Mouse (Mus musculus) forebrain, embryonic 15.5 days (tissue): Measurements from ENCODE around the gene Smpd1. TPM values are rescaled to one million over a fixed set of nuclear protein-coding genes. Genes with fewer than 3 reads are reported as not detected.

Experiments
- ATAC-seq: fragments of 200-750 bp; cut with Nextera tagmentation; replicated peaks from 2 replicates; pipeline ENCODE4 v1.8.0; 2017; ENCODE audit warnings: mild to moderate bottlenecking, moderate TSS enrichment, moderate library complexity
- H3K27ac ChIP-seq: fragments of 300-500 bp; sonication (generic); replicated peaks from 2 replicates; pipeline ENCODE4 v1.5.1; 2015; ENCODE audit warnings: mild to moderate bottlenecking, inconsistent platforms
- H3K27me3 ChIP-seq: fragments of 300-500 bp; sonication (generic); 2 replicates; pipeline ENCODE4 v1.6.1; 2015; ENCODE audit warnings: inconsistent platforms
- H3K36me3 ChIP-seq: fragments of 300-500 bp; sonication (generic); 2 replicates; pipeline ENCODE4 v1.6.1; 2015; ENCODE audit warnings: mild to moderate bottlenecking, inconsistent platforms
- H3K4me1 ChIP-seq: fragments of 300-500 bp; sonication (generic); 2 replicates; pipeline ENCODE4 v1.6.1; 2015; ENCODE audit warnings: inconsistent platforms
- H3K4me2 ChIP-seq: fragments of 300-500 bp; sonication (generic); replicated peaks from 2 replicates; pipeline ENCODE4 v1.6.1; 2015; ENCODE audit warnings: mild to moderate bottlenecking, inconsistent platforms
- H3K4me3 ChIP-seq: fragments of 300-500 bp; sonication (generic); 2 replicates; pipeline ENCODE4 v1.5.1; 2015; ENCODE audit warnings: mild to moderate bottlenecking, inconsistent platforms
- H3K9ac ChIP-seq: fragments of 300-500 bp; sonication (generic); replicated peaks from 2 replicates; pipeline ENCODE4 v1.6.1; 2015; ENCODE audit warnings: mild to moderate bottlenecking, inconsistent platforms
- H3K9me3 ChIP-seq: fragments of 300-500 bp; sonication (generic); 2 replicates; pipeline ENCODE4 v1.6.1; 2016; ENCODE audit warnings: inconsistent platforms
- WGBS: fragments of 180-500 bp; shearing (Covaris S2); methylation state at CpG from one replicate; pipeline ENCODE4 v1.1.7; 2015; ENCODE audit warnings: mixed read lengths; 5-methylcytosine and 5-hydroxymethylcytosine counted together
- polyA plus RNA-seq: library from polyadenylated mRNA; unstranded; fragments of >200 nt; fragmentation: Nextera tagmentation; extraction: Ambion mirVana; gene quantifications from 2 replicates; pipeline ENCODE4 v1.2.1, GENCODE M21; 2015

The Smpd1 gene
- polyA plus RNA-seq: 65.5 and 69.8 TPM in 2 replicates

GRCm38 (mm10) chr7:105554212-105554942 is at the start of gene Smpd1:
TSS of gene Smpd1 (plus strand) at chr7:105554360.
- Histone ChIP-seq H3K27ac (peak within 1 kb of the TSS; percentile 77), H3K4me2 (peak within 1 kb of the TSS; percentile 73), H3K4me3 (peak within 1 kb of the TSS; percentile 80), H3K4me1 (peaks cover 30% of the 10 kb centered on the region), H3K36me3 (peaks cover 24% of the 10 kb centered on the region), H3K9me3 (no peaks in the 10 kb centered on the region), H3K9ac (peak within 1 kb of the TSS; percentile 90), H3K27me3 (no peaks in the 10 kb centered on the region)
- ATAC-seq: peak; percentile 92
- WGBS: 2% methylated on average over 26 of the region's 26 CpGs

GRCm38 (mm10) chr7:105507257-105507656 is 46.9 kb upstream of the Smpd1 start:
- H3K4me3 ChIP-seq: no peak overlapping the region
- no peaks in the 10 kb centered on the region for H3K9me3 ChIP-seq
- H3K4me1 ChIP-seq: no peaks in the 10 kb centered on the region
- H3K27ac ChIP-seq: no peak overlapping the region
- H3K9ac ChIP-seq: no peak overlapping the region
- H3K4me2 ChIP-seq: no peak overlapping the region
- H3K27me3 ChIP-seq: no peaks in the 10 kb centered on the region
- no peaks in the 10 kb centered on the region for H3K36me3 ChIP-seq
- no peak for ATAC-seq
- WGBS: 77% methylated on average over 4 of the region's 4 CpGs

GRCm38 (mm10) chr7:105510143-105510542 is 44.0 kb upstream of the Smpd1 start:
- Histone ChIP-seq H3K36me3 (no peaks in the 10 kb centered on the region), H3K9ac (no peak overlapping the region), H3K27me3 (no peaks in the 10 kb centered on the region), H3K4me3 (no peak overlapping the region), H3K4me2 (no peak overlapping the region), H3K9me3 (no peaks in the 10 kb centered on the region), H3K4me1 (0 out of 2 replicates have a peak, but pooled peaks cover 12% of the 10 kb centered on the region), H3K27ac (no peak overlapping the region)
- 86% methylated on average over 5 of the region's 5 CpGs for WGBS
- no peak for ATAC-seq

- peak; percentile 74 for ATAC-seq
- H3K9ac ChIP-seq: no peak overlapping the region
- WGBS: 47% methylated on average over 5 of the region's 5 CpGs
- H3K27me3 ChIP-seq: no peaks in the 10 kb centered on the region
- H3K4me3 ChIP-seq: no peak overlapping the region
- 0 out of 2 replicates have a peak, but pooled peaks cover 13% of the 10 kb centered on the region for H3K4me1 ChIP-seq
- H3K36me3 ChIP-seq: no peaks in the 10 kb centered on the region
- H3K4me2 ChIP-seq: no peak overlapping the region
- H3K9me3 ChIP-seq: no peaks in the 10 kb centered on the region
- H3K27ac ChIP-seq: no peak overlapping the region
Measured at GRCm38 (mm10) chr7:105513845-105514291, 40.3 kb upstream of the Smpd1 start.

GRCm38 (mm10) chr7:105514561-105514960 is 39.6 kb upstream of the Smpd1 start:
- Histone ChIP-seq H3K4me1 (0 out of 2 replicates have a peak, but pooled peaks cover 13% of the 10 kb centered on the region), H3K27ac (no peak overlapping the region), H3K27me3 (no peaks in the 10 kb centered on the region), H3K9me3 (no peaks in the 10 kb centered on the region), H3K4me2 (no peak overlapping the region), H3K4me3 (no peak overlapping the region), H3K36me3 (no peaks in the 10 kb centered on the region), H3K9ac (no peak overlapping the region)
- peak; percentile 47 for ATAC-seq
- 47% methylated on average over 5 of the region's 5 CpGs for WGBS

GRCm38 (mm10) chr7:105515178-105515577 is 39.0 kb upstream of the Smpd1 start:
- Histone ChIP-seq H3K4me3 (no peak overlapping the region), H3K27me3 (no peaks in the 10 kb centered on the region), H3K4me2 (no peak overlapping the region), H3K4me1 (0 out of 2 replicates have a peak, but pooled peaks cover 13% of the 10 kb centered on the region), H3K9me3 (no peaks in the 10 kb centered on the region), H3K27ac (no peak overlapping the region), H3K9ac (no peak overlapping the region), H3K36me3 (no peaks in the 10 kb centered on the region)
- peak; percentile 44; the same call in 1 of the 2 replicates for ATAC-seq
- 14% methylated on average over 5 of the region's 5 CpGs for WGBS

- H3K36me3 ChIP-seq: no peaks in the 10 kb centered on the region
- no peak overlapping the region for H3K27ac ChIP-seq
- no peak overlapping the region for H3K9ac ChIP-seq
- H3K4me2 ChIP-seq: no peak overlapping the region
- no peaks in the 10 kb centered on the region for H3K27me3 ChIP-seq
- no peak overlapping the region for H3K4me3 ChIP-seq
- H3K9me3 ChIP-seq: no peaks in the 10 kb centered on the region
- 32% methylated on average over 9 of the region's 9 CpGs for WGBS
- 0 out of 2 replicates have a peak, but pooled peaks cover 13% of the 10 kb centered on the region for H3K4me1 ChIP-seq
- ATAC-seq: no peak
Measured at GRCm38 (mm10) chr7:105516669-105517360, 37.3 kb upstream of the Smpd1 start.

GRCm38 (mm10) chr7:105519336-105519735 is 34.8 kb upstream of the Smpd1 start:
- no peak overlapping the region for H3K4me2 ChIP-seq
- no peak overlapping the region for H3K9ac ChIP-seq
- no peaks in the 10 kb centered on the region for H3K9me3 ChIP-seq
- H3K27ac ChIP-seq: no peak overlapping the region
- H3K36me3 ChIP-seq: no peaks in the 10 kb centered on the region
- WGBS: 72% methylated on average over 11 of the region's 11 CpGs
- H3K27me3 ChIP-seq: no peaks in the 10 kb centered on the region
- H3K4me3 ChIP-seq: no peak overlapping the region
- 0 out of 2 replicates have a peak, but pooled peaks cover 6% of the 10 kb centered on the region for H3K4me1 ChIP-seq
- no peak for ATAC-seq

- Histone ChIP-seq H3K27ac (no peak overlapping the region), H3K4me3 (no peak overlapping the region), H3K27me3 (no peaks in the 10 kb centered on the region), H3K4me2 (no peak overlapping the region), H3K9ac (no peak overlapping the region), H3K9me3 (no peaks in the 10 kb centered on the region), H3K4me1 (0 out of 2 replicates have a peak, but pooled peaks cover 4% of the 10 kb centered on the region), H3K36me3 (no peaks in the 10 kb centered on the region)
- no peak for ATAC-seq
- 79% methylated on average over 2 of the region's 2 CpGs for WGBS
Measured at GRCm38 (mm10) chr7:105519771-105520170, 34.4 kb upstream of the Smpd1 start.

GRCm38 (mm10) chr7:105520201-105520600 is 34.0 kb upstream of the Smpd1 start:
- H3K9ac ChIP-seq: no peak overlapping the region
- H3K9me3 ChIP-seq: no peaks in the 10 kb centered on the region

GRCm38 (mm10) chr7:105524222-105524621 is 29.9 kb upstream of the Smpd1 start:
- Histone ChIP-seq H3K27me3 (no peaks in the 10 kb centered on the region), H3K4me3 (no peak overlapping the region), H3K27ac (no peak overlapping the region), H3K4me2 (no peak overlapping the region), H3K4me1 (no peaks in the 10 kb centered on the region), H3K9me3 (no peaks in the 10 kb centered on the region), H3K9ac (no peak overlapping the region), H3K36me3 (no peaks in the 10 kb centered on the region)
- no peak for ATAC-seq
- 85% methylated on average over 2 of the region's 2 CpGs for WGBS

More at GRCm38 (mm10) chr7:105520201-105520600, 34.0 kb upstream of the Smpd1 start:
- 0 out of 2 replicates have a peak, but pooled peaks cover under 1% of the 10 kb centered on the region for H3K4me1 ChIP-seq
- no peaks in the 10 kb centered on the region for H3K27me3 ChIP-seq
- H3K4me2 ChIP-seq: no peak overlapping the region
- no peaks in the 10 kb centered on the region for H3K36me3 ChIP-seq
- WGBS: 32% methylated on average over 6 of the region's 6 CpGs
- no peak for ATAC-seq
- no peak overlapping the region for H3K27ac ChIP-seq
- H3K4me3 ChIP-seq: no peak overlapping the region

GRCm38 (mm10) chr7:105527306-105527937 is 26.7 kb upstream of the Smpd1 start:
- no peaks in the 10 kb centered on the region for H3K27me3 ChIP-seq
- H3K4me3 ChIP-seq: no peak overlapping the region
- 59% methylated on average over 1 of the region's 1 CpGs for WGBS
- H3K9me3 ChIP-seq: no peaks in the 10 kb centered on the region
- no peak overlapping the region for H3K4me2 ChIP-seq
- H3K9ac ChIP-seq: no peak overlapping the region
- no peak overlapping the region for H3K27ac ChIP-seq
- no peaks in the 10 kb centered on the region for H3K4me1 ChIP-seq
- ATAC-seq: peak; percentile 46
- no peaks in the 10 kb centered on the region for H3K36me3 ChIP-seq
